Mouse (Mus musculus) bone marrow, adult 2 months (tissue): Measurements from ENCODE around the gene Itpr1.

Experiments
- CTCF ChIP-seq: fragments of 200-500 bp; IDR thresholded peaks from 2 replicates; pipeline ENCODE4 v1.5.1; 2011; ENCODE audit warnings: low read length, control low read depth; ENCODE audit not compliant: control insufficient read depth, insufficient read depth
- POLR2A ChIP-seq: fragments of 200-500 bp; IDR thresholded peaks from 2 replicates; pipeline ENCODE4 v1.6.1; 2011; ENCODE audit warnings: low read depth, mild to moderate bottlenecking, control low read depth, low read length, borderline replicate concordance; ENCODE audit not compliant: control insufficient read depth

GRCm38 (mm10) chr6:108512994-108513393 is 300.1 kb downstream of the Itpr1 start:
- TF ChIP-seq CTCF: no peak
- no peak for TF ChIP-seq POLR2A
